ENCODE assay signal across 8 mouse cellular contexts in genomic region chr7:91542597-91543285, GRCm38 (mm10).
DNase-seq lines count a peak whose midpoint lies in the region; ATAC-seq lines count a peak whose summit lies in the region.

No protein-coding gene starts in this region.

- H3K9me3 ChIP-seq in heart, embryonic 15.5 days (replicated peaks) = no peaks in the 10 kb centered on the region
- H3K9me3 ChIP-seq in midbrain, embryonic 14.5 days (ENCODE audit: control insufficient read depth, low read length) = no peaks in the 10 kb centered on the region

- H3K27ac ChIP-seq in heart, embryonic 15.5 days = no peak overlapping the region
- peak overlapping the region; percentile 63; the same call in 1 of the 2 replicates for H3K27ac ChIP-seq in midbrain, embryonic 14.5 days (replicated peaks; ENCODE audit: low read depth, low read length)

- no peaks in the 10 kb centered on the region for H3K27me3 ChIP-seq in heart, embryonic 15.5 days
- no peaks in the 10 kb centered on the region for H3K27me3 ChIP-seq in midbrain, embryonic 14.5 days (ENCODE audit: control insufficient read depth, insufficient read depth, low read length)

- H3K4me2 ChIP-seq in heart, embryonic 15.5 days = peak overlapping the region; percentile 83
- peak overlapping the region; percentile 56 for H3K4me2 ChIP-seq in midbrain, embryonic 14.5 days (ENCODE audit: low read length)

- peaks cover 9% of the 10 kb centered on the region for H3K4me1 ChIP-seq in heart, embryonic 15.5 days (replicated peaks)
- no peaks in the 10 kb centered on the region for H3K4me1 ChIP-seq in midbrain, embryonic 14.5 days (ENCODE audit: control insufficient read depth, insufficient read depth, low read length)

- 0 out of 2 replicates have a peak, but pooled peaks have one; percentile 14 for ATAC-seq in heart, embryonic 15.5 days (replicated peaks; ENCODE audit: insufficient number of reproducible peaks, insufficient read depth, low FRiP score, low read depth)
- peak; percentile 76; the same call in 1 of the 2 replicates for ATAC-seq in midbrain, embryonic 14.5 days (ENCODE audit: low FRiP score, low TSS enrichment)

- 0 out of 2 replicates have a peak overlapping the region, but pooled peaks have one; percentile 17 for H3K9ac ChIP-seq in heart, embryonic 15.5 days
- H3K9ac ChIP-seq in midbrain, embryonic 14.5 days (replicated peaks; ENCODE audit: low read length) = peak overlapping the region; percentile 59

- DNase-seq in ovary, postnatal 36 days (ENCODE audit: low spot score) = peak; percentile 6
- DNase-seq in ovary, postnatal 10 days (ENCODE audit: low spot score) = no peak
- DNase-seq in cerebellum, postnatal 10 days = peak; percentile 72 to 74
- peak; percentile 30 to 53 for DNase-seq in layer of hippocampus, postnatal 25 days (ENCODE audit: extremely low spot score in 1 of 2, low spot score in 1 of 2)
- DNase-seq in midbrain, embryonic 14.5 days = peak; percentile 69
- no peak for DNase-seq in spleen, postnatal 14 days (ENCODE audit: low spot score in 2 of 2)
- DNase-seq in gastrocnemius, adult 8-10 months (ENCODE audit: low spot score in 2 of 2) = no peak

- 2% methylated on average over 29 of the region's 29 CpGs for WGBS in heart, embryonic 15.5 days
- WGBS in midbrain, embryonic 14.5 days = 3% methylated on average over 29 of the region's 29 CpGs

- H3K36me3 ChIP-seq in heart, embryonic 15.5 days = no peaks in the 10 kb centered on the region
- no peaks in the 10 kb centered on the region for H3K36me3 ChIP-seq in midbrain, embryonic 14.5 days (ENCODE audit: control insufficient read depth, insufficient read depth, low read length)

- H3K4me3 ChIP-seq in heart, embryonic 15.5 days = peak overlapping the region; percentile 46
- H3K4me3 ChIP-seq in midbrain, embryonic 14.5 days (replicated peaks; ENCODE audit: low read depth, low read length) = peak overlapping the region; percentile 44

Comparison
In these comparisons a context has a peak if more than half of its experiments do, and no peak if none do; other contexts are left out.
1. DNase-seq: peak in ovary, postnatal 36 days (single experiment), cerebellum, postnatal 10 days (2 of 2), layer of hippocampus, postnatal 25 days (2 of 2) and midbrain, embryonic 14.5 days (single experiment); none in ovary, postnatal 10 days (single experiment), spleen, postnatal 14 days (0 of 2) and gastrocnemius, adult 8-10 months (0 of 2).